Mouse (Mus musculus): ENCODE results near the gene Jmy.

The Jmy gene

GRCm38 (mm10) chr13:93458616-93459015 lies 41.0 kb downstream of the Jmy start:
- no peak for DNase-seq (ENCODE audit: low spot score)

- no peak for DNase-seq (ENCODE audit: low spot score)
Measured at GRCm38 (mm10) chr13:93453275-93453674, 46.3 kb downstream of the Jmy start.

GRCm38 (mm10) chr13:93440167-93440566 lies 59.4 kb downstream of the Jmy start:
- no peak for DNase-seq (ENCODE audit: low spot score)

- no peak for DNase-seq (ENCODE audit: low spot score)
Measured at GRCm38 (mm10) chr13:93429205-93429604, 70.4 kb downstream of the Jmy start.

- DNase-seq (ENCODE audit: low spot score), result no peak
Measured at GRCm38 (mm10) chr13:93427920-93428876, 71.4 kb downstream of the Jmy start.

GRCm38 (mm10) chr13:93423224-93423623 lies 76.4 kb downstream of the Jmy start:
- no peak for DNase-seq (ENCODE audit: low spot score)

GRCm38 (mm10) chr13:93419779-93420178 lies 79.8 kb downstream of the Jmy start:
- DNase-seq (ENCODE audit: low spot score), result no peak

GRCm38 (mm10) chr13:93418292-93418691 lies 81.3 kb downstream of the Jmy start:
- no peak for DNase-seq (ENCODE audit: low spot score)

- DNase-seq (ENCODE audit: low spot score), result no peak
Measured at GRCm38 (mm10) chr13:93415055-93415454, 84.6 kb downstream of the Jmy start.

GRCm38 (mm10) chr13:93410343-93410742 lies 89.3 kb downstream of the Jmy start:
- DNase-seq (ENCODE audit: low spot score), result no peak

- no peak for DNase-seq (ENCODE audit: low spot score)
Measured at GRCm38 (mm10) chr13:93406855-93407254, 92.8 kb downstream of the Jmy start.

GRCm38 (mm10) chr13:93401947-93402346 lies 97.7 kb downstream of the Jmy start:
- DNase-seq (ENCODE audit: low spot score), result no peak

- DNase-seq (ENCODE audit: low spot score), result no peak
Measured at GRCm38 (mm10) chr13:93399710-93400216, 99.8 kb downstream of the Jmy start.

GRCm38 (mm10) chr13:93389242-93389625 lies 110.4 kb downstream of the Jmy start:
- DNase-seq (ENCODE audit: low spot score), result no peak

- no peak for DNase-seq (ENCODE audit: low spot score)
Measured at GRCm38 (mm10) chr13:93388594-93389241, 110.9 kb downstream of the Jmy start.

GRCm38 (mm10) chr13:93387440-93387839 lies 112.2 kb downstream of the Jmy start:
- no peak for DNase-seq (ENCODE audit: low spot score)

GRCm38 (mm10) chr13:93385147-93385546 lies 114.5 kb downstream of the Jmy start:
- DNase-seq (ENCODE audit: low spot score), result no peak

GRCm38 (mm10) chr13:93384481-93384880 lies 115.1 kb downstream of the Jmy start:
- DNase-seq (ENCODE audit: low spot score), result no peak

GRCm38 (mm10) chr13:93383620-93384019 lies 116.0 kb downstream of the Jmy start:
- DNase-seq (ENCODE audit: low spot score), result no peak

- DNase-seq (ENCODE audit: low spot score), result no peak
Measured at GRCm38 (mm10) chr13:93383092-93383491, 116.5 kb downstream of the Jmy start.

GRCm38 (mm10) chr13:93381301-93381700 lies 118.3 kb downstream of the Jmy start:
- DNase-seq (ENCODE audit: low spot score), result no peak

GRCm38 (mm10) chr13:93380399-93381063 lies 119.1 kb downstream of the Jmy start:
- no peak for DNase-seq (ENCODE audit: low spot score)
